Mouse (Mus musculus) forebrain, embryonic 10.5 days (tissue): Measurements from ENCODE around the gene Mical1. TPM values are rescaled to one million over a fixed set of nuclear protein-coding genes. Genes with fewer than 3 reads are reported as not detected.
A peak's percentile ranks its signal among the peaks of the same experiment; 100 is the strongest.

ENCODE experiments used
- DNase-seq: peaks from one replicate; pipeline ENCODE4 v3.0.0-alpha.2; 2017; ENCODE audit warnings: low spot score; ENCODE audit errors: extremely low spot score
- H3K27ac ChIP-seq: fragments of 300-500 bp; sonication (generic); 2 replicates; pipeline ENCODE4 v1.5.1; 2016; ENCODE audit warnings: mild to moderate bottlenecking
- H3K27me3 ChIP-seq: fragments of 300-500 bp; sonication (generic); 2 replicates; pipeline ENCODE4 v1.6.1; 2016; ENCODE audit warnings: mild to moderate bottlenecking; ENCODE audit not compliant: poor library complexity, severe bottlenecking
- H3K36me3 ChIP-seq: fragments of 300-500 bp; sonication (generic); replicated peaks from 2 replicates; pipeline ENCODE4 v1.6.1; 2016; ENCODE audit warnings: mild to moderate bottlenecking, moderate library complexity
- H3K4me1 ChIP-seq: fragments of 300-500 bp; sonication (generic); 2 replicates; pipeline ENCODE4 v1.6.1; 2016
- H3K4me3 ChIP-seq: fragments of 300-500 bp; sonication (generic); 2 replicates; pipeline ENCODE4 v1.5.1; 2016; ENCODE audit warnings: mild to moderate bottlenecking, moderate library complexity
- H3K9me3 ChIP-seq: fragments of 300-500 bp; sonication (generic); 2 replicates; pipeline ENCODE4 v1.6.1; 2016; ENCODE audit warnings: mild to moderate bottlenecking, moderate library complexity
- WGBS: fragments of 180-500 bp; shearing (Covaris S2); methylation state at CpG from one replicate; pipeline ENCODE4 v1.1.7; 2016; 5-methylcytosine and 5-hydroxymethylcytosine counted together
- polyA plus RNA-seq: library from polyadenylated mRNA; unstranded; fragments of >200 nt; fragmentation: Nextera tagmentation; extraction: Ambion mirVana; gene quantifications from 2 replicates; pipeline ENCODE4 v1.2.1, GENCODE M21; 2016

Gene Mical1
- polyA plus RNA-seq, 1 experiment from 2014 or later, result 48.3 TPM

- no peak for DNase-seq
- Histone ChIP-seq H3K36me3 (peaks cover 63% of the 10 kb centered on the region), H3K4me1 (peaks cover 9% of the 10 kb centered on the region; the same call in 1 of the 2 replicates), H3K27ac (no peak overlapping the region), H3K4me3 (no peak overlapping the region), H3K27me3 (no peaks in the 10 kb centered on the region), H3K9me3 (no peaks in the 10 kb centered on the region)
- WGBS, result 87% methylated on average over 3 of the region's 3 CpGs
Observed at GRCm38 (mm10) chr10:41461057-41461722, 14.9 kb upstream of the Mical1 start.

- no peak for DNase-seq
- WGBS, result 48% methylated on average over 15 of the region's 15 CpGs
- Histone ChIP-seq H3K36me3 (peaks cover 47% of the 10 kb centered on the region), H3K27ac (no peak overlapping the region), H3K9me3 (no peaks in the 10 kb centered on the region), H3K4me1 (peaks cover 15% of the 10 kb centered on the region; the same call in 1 of the 2 replicates), H3K4me3 (no peak overlapping the region), H3K27me3 (no peaks in the 10 kb centered on the region)
Observed at GRCm38 (mm10) chr10:41464401-41464955, 11.6 kb upstream of the Mical1 start.

- DNase-seq, result no peak
- Histone ChIP-seq H3K27ac (no peak overlapping the region), H3K4me3 (no peak overlapping the region), H3K27me3 (no peaks in the 10 kb centered on the region), H3K36me3 (peaks cover 34% of the 10 kb centered on the region), H3K9me3 (no peaks in the 10 kb centered on the region), H3K4me1 (peaks cover 12% of the 10 kb centered on the region; the same call in 1 of the 2 replicates)
- 35% methylated on average over 6 of the region's 6 CpGs for WGBS
Observed at GRCm38 (mm10) chr10:41467325-41467724, 8.8 kb upstream of the Mical1 start.

GRCm38 (mm10) chr10:41470693-41471092 is 5.4 kb upstream of the Mical1 start:
- Histone ChIP-seq H3K27me3 (no peaks in the 10 kb centered on the region), H3K36me3 (peaks cover 12% of the 10 kb centered on the region), H3K27ac (no peak overlapping the region), H3K4me3 (no peak overlapping the region), H3K4me1 (peaks cover 10% of the 10 kb centered on the region), H3K9me3 (no peaks in the 10 kb centered on the region)
- 92% methylated on average over 3 of the region's 3 CpGs for WGBS
- no peak for DNase-seq

GRCm38 (mm10) chr10:41472534-41472933 is 3.6 kb upstream of the Mical1 start:
- no peaks in the 10 kb centered on the region for H3K9me3 ChIP-seq
- no peak overlapping the region for H3K4me3 ChIP-seq
- no peaks in the 10 kb centered on the region; the same call in 1 of the 2 replicates for H3K36me3 ChIP-seq
- no peak overlapping the region for H3K27ac ChIP-seq
- no peaks in the 10 kb centered on the region for H3K27me3 ChIP-seq
- DNase-seq, result no peak
- peaks cover 23% of the 10 kb centered on the region for H3K4me1 ChIP-seq

GRCm38 (mm10) chr10:41472962-41473481 is 3.1 kb upstream of the Mical1 start:
- 84% methylated on average over 5 of the region's 5 CpGs for WGBS
- H3K4me3 ChIP-seq, result no peak overlapping the region
- no peak overlapping the region for H3K27ac ChIP-seq
- H3K9me3 ChIP-seq, result no peaks in the 10 kb centered on the region
- H3K27me3 ChIP-seq, result no peaks in the 10 kb centered on the region
- peaks cover 27% of the 10 kb centered on the region for H3K4me1 ChIP-seq
- H3K36me3 ChIP-seq, result peaks cover under 1% of the 10 kb centered on the region; the same call in 1 of the 2 replicates
- no peak for DNase-seq

- Histone ChIP-seq H3K4me3 (no peak overlapping the region), H3K27ac (no peak overlapping the region), H3K4me1 (peaks cover 32% of the 10 kb centered on the region), H3K27me3 (no peaks in the 10 kb centered on the region), H3K9me3 (no peaks in the 10 kb centered on the region), H3K36me3 (peaks cover 9% of the 10 kb centered on the region)
- 85% methylated on average over 6 of the region's 6 CpGs for WGBS
- DNase-seq, result no peak
Observed at GRCm38 (mm10) chr10:41473782-41474468, 2.2 kb upstream of the Mical1 start.

GRCm38 (mm10) chr10:41474981-41475391 is 1.1 kb upstream of the Mical1 start:
- Histone ChIP-seq H3K4me1 (peaks cover 32% of the 10 kb centered on the region), H3K9me3 (no peaks in the 10 kb centered on the region), H3K27ac (no peak overlapping the region), H3K36me3 (peaks cover 20% of the 10 kb centered on the region), H3K4me3 (no peak overlapping the region), H3K27me3 (no peaks in the 10 kb centered on the region)
- no peak for DNase-seq
- WGBS, result 80% methylated on average over 1 of the region's 1 CpGs

GRCm38 (mm10) chr10:41477018-41477277 is 834 bp downstream of the Mical1 start:
- H3K9me3 ChIP-seq, result no peaks in the 10 kb centered on the region
- peak; percentile 74 for DNase-seq
- peak overlapping the region; percentile 76 for H3K4me3 ChIP-seq
- H3K4me1 ChIP-seq, result peaks cover 39% of the 10 kb centered on the region
- H3K36me3 ChIP-seq, result peaks cover 39% of the 10 kb centered on the region
- WGBS, result 0% methylated on average over 9 of the region's 9 CpGs
- no peaks in the 10 kb centered on the region for H3K27me3 ChIP-seq
- H3K27ac ChIP-seq, result peak overlapping the region; percentile 93

- Histone ChIP-seq H3K27ac (peak overlapping the region; percentile 93), H3K4me3 (peak overlapping the region; percentile 76), H3K4me1 (peaks cover 39% of the 10 kb centered on the region), H3K27me3 (no peaks in the 10 kb centered on the region), H3K9me3 (no peaks in the 10 kb centered on the region), H3K36me3 (peaks cover 45% of the 10 kb centered on the region)
- under 1% methylated on average over 20 of the region's 20 CpGs for WGBS
- DNase-seq, result peak; percentile 68
Observed at GRCm38 (mm10) chr10:41477278-41478181, 1.4 kb downstream of the Mical1 start.

- H3K4me1 ChIP-seq, result peaks cover 39% of the 10 kb centered on the region
- WGBS, result 93% methylated on average over 3 of the region's 3 CpGs
- H3K27me3 ChIP-seq, result no peaks in the 10 kb centered on the region
- H3K36me3 ChIP-seq, result peaks cover 70% of the 10 kb centered on the region
- no peak overlapping the region for H3K4me3 ChIP-seq
- DNase-seq, result no peak
- H3K9me3 ChIP-seq, result no peaks in the 10 kb centered on the region
- no peak overlapping the region for H3K27ac ChIP-seq
Observed at GRCm38 (mm10) chr10:41479961-41480360, 3.8 kb downstream of the Mical1 start.
